Mouse (Mus musculus): Measurements from ENCODE around the gene Adrb1.

DNA sequence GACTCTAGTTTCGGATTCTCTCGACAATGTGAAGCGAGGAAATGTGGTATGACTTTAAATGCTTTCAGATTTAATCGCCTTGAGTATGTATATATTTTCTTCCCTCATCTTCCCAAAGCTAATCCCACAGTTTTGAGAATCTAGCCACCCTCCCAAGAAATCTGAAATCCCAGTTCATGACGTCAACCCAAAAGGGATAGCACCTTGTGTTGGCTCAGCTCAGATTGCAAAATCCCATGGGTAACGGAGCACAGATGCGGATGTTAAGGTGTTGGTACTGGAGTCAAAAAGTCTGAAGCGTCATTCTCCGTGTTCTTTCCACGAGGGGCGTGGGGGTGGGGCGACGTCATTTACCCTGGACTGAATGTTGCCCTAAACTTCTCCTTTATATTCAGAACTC, 1.1 kb upstream of the Adrb1 start:
- no peak for TF ChIP-seq POLR2A (IDR thresholded peaks at IDR 0.05; ENCODE audit: borderline replicate concordance, extremely low read depth, insufficient read depth, insufficient read length, poor library complexity, severe bottlenecking)
- no peak for TF ChIP-seq CTCF (IDR thresholded peaks at IDR 0.05; ENCODE audit: borderline replicate concordance, extremely low read depth, insufficient read depth, insufficient read length)

Measured in brain, embryonic 14.5 days (tissue).